Mouse (Mus musculus): ENCODE measurements around the gene Foxe3. TPM values are rescaled to one million over a fixed set of nuclear protein-coding genes. Genes with fewer than 3 reads are reported as not detected.
"Not testable (repeated sequence)": the region's sequence is repeated elsewhere in the genome, so short reads cannot be mapped to it uniquely, and the experiment has no call there.

The Foxe3 gene
- not detected in 2 replicates for polyA plus RNA-seq (2015; fragmentation: Nextera tagmentation; extraction: Ambion mirVana)

DNA sequence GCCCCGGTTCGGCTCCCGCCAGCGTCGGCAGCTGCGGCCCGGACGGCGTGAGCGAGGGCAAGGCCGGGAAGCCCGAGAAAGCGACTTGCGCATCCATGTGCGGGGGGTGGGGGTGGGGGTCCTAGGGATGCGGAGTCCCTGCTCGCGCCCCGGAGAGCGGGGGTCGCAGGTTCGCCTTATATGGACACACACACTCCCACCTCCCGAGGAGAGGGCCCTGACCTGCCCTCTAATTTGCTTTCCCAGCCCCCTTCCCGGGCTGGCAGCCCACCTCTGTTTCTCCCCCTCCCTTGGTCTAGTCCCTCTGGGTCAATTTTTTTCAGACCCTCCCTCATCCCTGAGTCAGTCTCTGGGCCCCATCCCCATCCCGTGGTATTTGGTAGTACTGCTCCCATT is at the start of gene Foxe3:
Gene Foxe3 (minus strand): TSS at position 97 of the 396 bp plus-strand sequence.
- Histone ChIP-seq H3K36me3 (no peaks in the 10 kb centered on the region), H3K27ac (replicated peaks) (no peak within 1 kb of the TSS), H3K4me1 (replicated peaks) (peaks cover 13% of the 10 kb centered on the region), H3K9me3 (no peaks in the 10 kb centered on the region), H3K27me3 (peaks cover 87% of the 10 kb centered on the region), H3K4me2 (peak within 1 kb of the TSS; percentile 66), H3K4me3 (peak within 1 kb of the TSS; percentile 39), H3K9ac (no peak within 1 kb of the TSS)
- WGBS: under 1% methylated on average over 20 of the region's 25 CpGs
- ATAC-seq (ENCODE audit: low FRiP score, low read depth): no peak

DNA sequence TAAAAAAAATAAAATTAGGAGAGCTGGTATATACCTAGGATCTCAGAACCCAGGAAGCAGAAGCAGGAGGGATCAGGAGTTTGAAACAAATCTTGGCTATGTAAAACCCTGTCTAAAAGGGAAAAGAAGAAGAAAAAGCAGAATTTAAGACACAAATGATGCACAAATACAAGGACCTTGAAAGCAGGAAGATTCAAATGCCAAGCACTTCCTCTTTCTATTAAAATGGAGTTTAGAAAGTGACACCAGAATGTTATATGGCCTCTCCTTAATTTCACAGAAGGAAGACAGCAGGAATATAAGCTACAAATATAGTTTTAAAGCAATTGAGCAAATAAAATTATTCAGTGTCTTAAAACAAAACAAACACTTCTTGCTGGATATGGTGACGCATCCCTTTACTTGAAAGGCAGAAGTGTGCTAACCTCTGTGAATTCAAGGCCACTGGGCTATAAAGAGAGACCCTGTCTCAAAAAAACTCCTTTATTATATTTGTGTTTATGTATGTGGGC is 47.5 kb upstream of the Foxe3 start:
- WGBS: 94% methylated on average over 1 of the region's 1 CpGs
- Histone ChIP-seq H3K36me3 (peaks cover 8% of the 10 kb centered on the region), H3K27ac (replicated peaks) (no peak overlapping the region), H3K4me3 (no peak overlapping the region), H3K4me2 (no peak overlapping the region), H3K4me1 (replicated peaks) (no peaks in the 10 kb centered on the region), H3K27me3 (no peaks in the 10 kb centered on the region), H3K9ac (no peak overlapping the region), H3K9me3 (no peaks in the 10 kb centered on the region)
- no peak for ATAC-seq (ENCODE audit: low FRiP score, low read depth)

DNA sequence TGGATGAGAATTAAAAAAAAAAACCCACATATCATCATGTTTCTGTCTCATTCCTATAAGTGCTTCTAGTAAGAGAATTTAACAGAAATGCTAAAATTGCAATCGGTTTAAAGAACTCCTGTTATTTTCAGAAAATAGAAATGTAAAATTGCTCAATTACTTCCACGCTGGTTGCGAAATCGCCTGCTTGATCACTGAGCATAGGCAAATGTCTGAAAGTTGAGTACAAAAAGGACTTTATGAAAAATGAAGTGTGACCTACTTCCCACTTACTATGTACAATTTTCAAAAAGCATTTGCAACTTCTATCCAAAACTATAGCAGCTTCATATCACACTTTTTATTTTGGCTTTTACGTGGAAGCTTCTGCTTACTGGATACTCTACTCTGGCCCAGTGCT is 44.9 kb upstream of the Foxe3 start:
- Histone ChIP-seq H3K27ac (replicated peaks) (no peak overlapping the region), H3K4me2 (no peak overlapping the region), H3K36me3 (peaks cover 26% of the 10 kb centered on the region), H3K4me1 (replicated peaks) (no peaks in the 10 kb centered on the region), H3K9me3 (no peaks in the 10 kb centered on the region), H3K9ac (no peak overlapping the region), H3K4me3 (no peak overlapping the region), H3K27me3 (no peaks in the 10 kb centered on the region)
- ATAC-seq (ENCODE audit: low FRiP score, low read depth): no peak
- 96% methylated on average over 5 of the region's 5 CpGs for WGBS

DNA sequence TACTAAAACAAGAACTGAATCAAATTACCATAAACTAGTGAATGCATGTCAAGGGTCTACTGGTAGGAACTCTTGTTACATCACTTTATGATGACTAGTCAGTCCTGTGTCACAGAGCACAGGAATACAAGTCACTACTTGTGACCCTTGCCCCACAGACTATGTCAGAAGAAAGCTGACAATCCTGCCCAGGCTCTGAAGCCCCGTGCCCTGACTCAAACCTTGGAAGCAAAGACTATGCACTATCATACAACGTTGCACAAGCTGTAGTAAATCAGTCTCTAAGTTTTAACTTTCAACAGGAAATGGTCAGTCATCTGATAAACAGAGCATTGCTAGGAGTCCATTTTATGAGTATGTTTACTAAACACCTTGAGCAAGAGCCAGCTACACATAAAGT is 35.1 kb upstream of the Foxe3 start:
- WGBS: 94% methylated on average over 2 of the region's 2 CpGs
- H3K27ac ChIP-seq (replicated peaks); H3K9me3 ChIP-seq; H3K4me2 ChIP-seq; H3K9ac ChIP-seq; H3K27me3 ChIP-seq; H3K4me3 ChIP-seq; H3K4me1 ChIP-seq (replicated peaks); ATAC-seq (ENCODE audit: low FRiP score, low read depth): not testable (repeated sequence)
- peaks cover 40% of the 10 kb centered on the region for H3K36me3 ChIP-seq

DNA sequence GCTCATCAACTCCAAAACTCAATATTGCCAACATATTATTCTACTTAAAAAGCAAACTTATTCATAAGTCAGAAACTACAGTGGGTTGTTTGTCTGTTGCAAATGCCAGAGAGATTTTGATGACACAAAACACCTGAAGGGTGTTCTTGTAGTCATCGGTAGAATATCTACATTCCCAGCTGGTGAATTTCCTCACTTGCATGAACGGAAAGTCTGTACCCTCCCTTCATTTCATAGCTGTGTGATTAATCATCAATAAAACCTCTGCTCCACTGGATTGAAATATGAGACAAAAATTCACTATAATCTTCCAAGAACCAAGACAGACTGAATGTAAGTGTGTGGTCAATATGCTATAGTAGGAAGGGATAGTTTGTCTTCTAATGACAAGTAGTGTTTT is 33.7 kb upstream of the Foxe3 start:
- Histone ChIP-seq H3K27ac (replicated peaks) (no peak overlapping the region), H3K4me2 (no peak overlapping the region), H3K4me1 (replicated peaks) (no peaks in the 10 kb centered on the region), H3K9ac (no peak overlapping the region), H3K27me3 (no peaks in the 10 kb centered on the region), H3K36me3 (peaks cover 29% of the 10 kb centered on the region), H3K9me3 (no peaks in the 10 kb centered on the region), H3K4me3 (no peak overlapping the region)
- ATAC-seq (ENCODE audit: low FRiP score, low read depth): no peak
- WGBS: 93% methylated on average over 2 of the region's 2 CpGs

DNA sequence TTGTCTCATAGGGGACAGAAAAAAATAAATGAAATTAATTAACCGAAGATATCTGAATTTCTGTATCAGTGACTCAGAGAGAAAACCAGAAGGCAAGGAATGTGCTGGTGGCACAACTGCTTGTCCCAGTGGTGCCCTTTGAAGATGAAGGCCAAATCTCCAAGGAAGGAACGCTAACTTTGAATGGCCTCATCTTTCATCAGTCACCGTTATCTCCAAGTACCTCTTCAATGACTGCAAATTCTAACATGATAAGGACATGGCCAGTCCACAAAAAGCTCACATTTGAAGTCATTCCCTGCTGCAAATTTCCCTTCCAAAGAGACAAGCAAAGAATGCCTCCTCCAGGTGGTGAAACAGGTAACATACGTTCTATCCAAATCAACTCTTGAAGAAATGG is 33.0 kb upstream of the Foxe3 start:
- Histone ChIP-seq H3K27me3 (no peaks in the 10 kb centered on the region), H3K4me2 (no peak overlapping the region), H3K27ac (replicated peaks) (no peak overlapping the region), H3K4me1 (replicated peaks) (no peaks in the 10 kb centered on the region), H3K9me3 (no peaks in the 10 kb centered on the region), H3K9ac (no peak overlapping the region), H3K4me3 (no peak overlapping the region), H3K36me3 (peaks cover 23% of the 10 kb centered on the region)
- 96% methylated on average over 4 of the region's 4 CpGs for WGBS
- no peak for ATAC-seq (ENCODE audit: low FRiP score, low read depth)

DNA sequence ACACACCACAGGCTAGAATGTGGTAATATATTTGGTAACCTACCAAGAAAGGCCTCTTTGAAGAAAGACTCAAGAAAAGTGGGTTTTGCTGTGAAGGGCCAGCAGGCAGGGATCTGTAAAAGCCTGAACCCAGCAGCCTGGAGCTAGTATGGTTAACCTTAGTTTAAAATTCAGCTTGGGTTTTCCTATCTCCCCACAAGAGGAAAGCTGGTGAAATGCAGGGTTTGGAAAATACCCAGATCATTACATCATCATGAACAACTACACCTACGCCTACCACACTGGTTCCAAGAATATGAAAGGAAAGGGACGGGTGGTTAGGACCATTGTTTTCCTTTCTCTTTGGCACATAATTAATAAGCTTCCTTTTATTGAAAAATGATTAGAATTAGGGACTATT is 32.4 kb upstream of the Foxe3 start:
- no peak overlapping the region for H3K27ac ChIP-seq (replicated peaks)
- ATAC-seq (ENCODE audit: low FRiP score, low read depth): no peak
- no peaks in the 10 kb centered on the region for H3K4me1 ChIP-seq (replicated peaks)
- WGBS: 89% methylated on average over 2 of the region's 2 CpGs
- H3K27me3 ChIP-seq: no peaks in the 10 kb centered on the region
- H3K9ac ChIP-seq: no peak overlapping the region
- H3K4me2 ChIP-seq: no peak overlapping the region
- H3K36me3 ChIP-seq: peaks cover 23% of the 10 kb centered on the region
- no peaks in the 10 kb centered on the region for H3K9me3 ChIP-seq
- H3K4me3 ChIP-seq: no peak overlapping the region

DNA sequence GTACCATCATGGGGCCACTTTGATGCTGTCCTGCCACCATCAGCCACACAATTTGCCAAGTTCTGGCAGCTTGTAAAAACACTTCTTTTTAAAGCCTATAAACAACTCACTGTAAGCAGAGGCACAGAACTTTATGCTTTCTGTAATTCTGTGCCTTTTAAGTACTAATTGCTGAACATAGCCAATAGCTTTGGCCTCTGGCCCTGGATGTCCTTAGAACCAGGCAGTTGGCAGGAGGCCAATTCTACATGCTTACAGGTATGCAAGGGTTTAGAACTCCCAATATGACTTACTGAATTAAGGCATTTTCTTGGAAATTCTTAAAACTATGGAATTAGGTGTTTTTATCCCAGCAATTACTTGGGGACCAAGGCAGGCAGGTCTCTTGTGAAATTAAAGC is 31.6 kb upstream of the Foxe3 start:
- Histone ChIP-seq H3K36me3 (peaks cover 15% of the 10 kb centered on the region), H3K4me1 (replicated peaks) (no peaks in the 10 kb centered on the region), H3K9me3 (no peaks in the 10 kb centered on the region), H3K9ac (no peak overlapping the region), H3K4me3 (no peak overlapping the region), H3K27ac (replicated peaks) (no peak overlapping the region), H3K27me3 (no peaks in the 10 kb centered on the region), H3K4me2 (no peak overlapping the region)
- no peak for ATAC-seq (ENCODE audit: low FRiP score, low read depth)

DNA sequence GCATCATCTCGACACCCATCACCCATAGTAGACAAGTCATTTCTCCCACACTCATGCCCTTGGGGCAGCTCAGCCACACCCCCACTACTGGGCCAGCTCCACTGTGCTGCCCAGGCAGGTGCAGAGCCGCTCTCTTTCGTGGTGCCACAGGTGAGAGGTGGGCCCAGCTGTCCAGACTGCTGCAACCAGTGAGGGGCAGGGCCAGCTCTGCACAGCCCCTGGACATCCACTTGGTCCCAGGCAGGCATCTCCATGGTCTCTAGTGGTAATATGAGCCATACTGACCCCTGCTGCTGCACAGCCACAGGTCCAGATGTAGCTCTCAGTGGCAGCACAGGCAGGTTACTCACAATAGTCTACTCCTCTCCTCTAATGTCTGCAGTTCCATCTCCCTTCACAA is 27.4 kb upstream of the Foxe3 start:
- peak; percentile 62 for ATAC-seq (ENCODE audit: low FRiP score, low read depth)
- no peak overlapping the region for H3K9ac ChIP-seq
- no peak overlapping the region for H3K4me3 ChIP-seq
- H3K4me2 ChIP-seq: no peak overlapping the region
- 90% methylated on average over 3 of the region's 3 CpGs for WGBS
- no peak overlapping the region for H3K27ac ChIP-seq (replicated peaks)
- H3K9me3 ChIP-seq: no peaks in the 10 kb centered on the region
- H3K36me3 ChIP-seq: no peaks in the 10 kb centered on the region
- no peaks in the 10 kb centered on the region for H3K4me1 ChIP-seq (replicated peaks)
- H3K27me3 ChIP-seq: peaks cover 3% of the 10 kb centered on the region; the same call in 1 of the 2 replicates

DNA sequence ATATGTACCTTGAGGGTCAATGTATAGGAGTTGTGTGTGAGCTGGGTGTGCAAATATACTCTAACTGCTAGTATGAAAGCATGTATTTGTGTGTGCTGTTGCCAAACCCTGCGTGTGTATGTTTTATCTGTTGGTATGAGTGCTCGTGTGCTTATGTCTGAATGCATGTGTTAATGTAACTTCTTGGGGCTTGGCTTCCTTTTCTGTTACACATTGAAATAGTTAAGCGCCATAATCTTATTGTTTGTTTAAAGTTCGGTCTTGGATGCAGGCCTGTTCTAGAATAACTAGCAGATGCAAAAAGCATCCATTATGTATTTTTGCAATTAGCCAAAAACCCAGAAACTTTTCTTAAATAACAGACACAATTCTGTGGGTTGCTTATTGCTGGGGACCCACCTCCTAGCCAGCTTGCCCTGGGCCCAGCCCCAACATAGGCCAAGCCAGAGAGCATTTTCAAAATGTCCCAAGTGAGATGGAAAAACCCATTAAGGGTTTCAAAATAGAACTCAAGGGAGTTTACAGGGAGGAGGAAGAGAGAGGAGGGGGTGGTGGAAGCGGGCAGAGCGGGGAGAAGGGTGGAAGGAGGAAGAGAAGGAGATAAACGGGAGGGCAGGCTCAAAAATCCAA is 22.2 kb upstream of the Foxe3 start:
- no peak overlapping the region for H3K27ac ChIP-seq (replicated peaks)
- H3K4me2 ChIP-seq: no peak overlapping the region
- peak; percentile 46; the same call in 1 of the 2 replicates for ATAC-seq (ENCODE audit: low FRiP score, low read depth)
- H3K27me3 ChIP-seq: peaks cover 7% of the 10 kb centered on the region; the same call in 1 of the 2 replicates
- no peak overlapping the region for H3K9ac ChIP-seq
- H3K9me3 ChIP-seq: no peaks in the 10 kb centered on the region
- no peaks in the 10 kb centered on the region for H3K36me3 ChIP-seq
- WGBS: 69% methylated on average over 7 of the region's 7 CpGs
- no peak overlapping the region for H3K4me3 ChIP-seq
- H3K4me1 ChIP-seq (replicated peaks): no peaks in the 10 kb centered on the region

DNA sequence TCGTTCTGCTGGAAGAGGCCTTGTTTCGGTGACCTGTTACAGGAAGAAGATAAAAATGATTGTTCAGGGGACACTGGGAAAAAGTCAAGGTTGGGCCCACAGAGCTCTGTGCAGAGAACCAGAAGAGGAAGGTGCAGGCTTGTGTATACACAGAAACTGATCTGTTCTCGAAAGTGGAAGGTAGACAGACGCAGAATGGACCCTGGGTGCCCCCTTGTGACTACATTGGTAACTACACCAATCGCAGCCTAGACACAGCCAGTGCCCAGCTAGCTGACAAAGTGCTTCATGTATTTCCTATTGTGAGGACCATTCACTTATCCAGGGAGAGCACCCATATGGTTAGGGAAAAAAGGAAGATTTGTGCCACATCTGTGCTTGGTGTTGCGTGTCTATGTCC is 21.6 kb upstream of the Foxe3 start:
- no peaks in the 10 kb centered on the region for H3K36me3 ChIP-seq
- 33% methylated on average over 6 of the region's 6 CpGs for WGBS
- peak; percentile 88 for ATAC-seq (ENCODE audit: low FRiP score, low read depth)
- H3K27me3 ChIP-seq: peaks cover 7% of the 10 kb centered on the region; the same call in 1 of the 2 replicates
- no peak overlapping the region for H3K4me2 ChIP-seq
- H3K9me3 ChIP-seq: no peaks in the 10 kb centered on the region
- H3K4me3 ChIP-seq: no peak overlapping the region
- H3K9ac ChIP-seq: no peak overlapping the region
- no peaks in the 10 kb centered on the region for H3K4me1 ChIP-seq (replicated peaks)
- no peak overlapping the region for H3K27ac ChIP-seq (replicated peaks)

DNA sequence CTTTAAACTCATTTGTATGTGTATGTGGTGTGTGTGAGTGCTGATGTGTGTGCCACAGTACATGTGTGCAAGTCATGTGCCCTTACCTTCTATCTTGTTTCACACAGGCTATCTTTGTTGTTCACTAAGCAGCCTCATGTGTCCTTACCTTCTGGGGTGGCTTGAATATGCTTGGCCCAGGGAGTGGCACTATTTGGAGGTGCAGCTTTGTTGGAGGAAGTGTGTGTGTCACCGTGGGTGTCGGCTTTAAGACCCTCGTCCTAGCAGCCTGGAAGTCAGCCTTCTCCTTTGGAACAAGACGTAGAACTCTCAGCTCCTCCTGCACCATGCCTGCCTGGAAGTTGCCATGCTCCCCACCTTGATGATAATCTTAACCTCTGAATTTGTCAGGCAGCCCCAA is 20.6 kb upstream of the Foxe3 start:
- Histone ChIP-seq H3K9me3 (no peaks in the 10 kb centered on the region), H3K27me3 (peaks cover 7% of the 10 kb centered on the region; the same call in 1 of the 2 replicates), H3K4me2 (no peak overlapping the region), H3K9ac (no peak overlapping the region), H3K4me1 (replicated peaks) (no peaks in the 10 kb centered on the region), H3K4me3 (no peak overlapping the region), H3K36me3 (no peaks in the 10 kb centered on the region), H3K27ac (replicated peaks) (no peak overlapping the region)
- ATAC-seq (ENCODE audit: low FRiP score, low read depth): no peak; the same call in 1 of the 2 replicates
- WGBS: 94% methylated on average over 4 of the region's 4 CpGs

DNA sequence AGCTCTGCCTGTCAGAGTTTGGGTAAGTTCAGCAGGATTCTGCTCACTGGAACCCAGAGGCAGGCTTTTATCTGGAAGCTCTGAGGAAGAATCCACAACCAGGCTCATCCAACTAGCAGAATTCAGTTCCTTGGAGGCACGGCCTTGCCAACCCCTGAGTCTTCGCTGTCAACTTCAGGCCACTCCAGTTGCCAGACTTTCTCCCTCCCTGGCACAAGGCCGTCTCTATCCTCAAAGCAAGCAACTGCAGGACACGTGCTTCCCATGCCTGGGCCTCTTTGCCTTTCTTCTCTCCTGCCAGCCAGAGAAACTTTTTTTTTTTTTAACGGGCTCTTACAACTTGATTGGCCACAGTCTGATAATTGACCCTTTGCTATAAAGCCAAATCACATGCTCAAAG is 19.2 kb upstream of the Foxe3 start:
- Histone ChIP-seq H3K4me1 (replicated peaks) (no peaks in the 10 kb centered on the region), H3K9ac (no peak overlapping the region), H3K4me2 (no peak overlapping the region), H3K4me3 (no peak overlapping the region), H3K36me3 (no peaks in the 10 kb centered on the region), H3K27me3 (peaks cover 7% of the 10 kb centered on the region; the same call in 1 of the 2 replicates), H3K9me3 (no peaks in the 10 kb centered on the region), H3K27ac (replicated peaks) (no peak overlapping the region)
- no peak for ATAC-seq (ENCODE audit: low FRiP score, low read depth)
- 31% methylated on average over 5 of the region's 5 CpGs for WGBS

Data from hindbrain, embryonic 15.5 days (tissue).